Mouse (Mus musculus) naive thymus-derived CD4-positive, alpha-beta T cell, adult 2 months (primary cell): ENCODE data around the gene Ackr4.

Experiments
- DNase-seq: peaks from one replicate; pipeline ENCODE4 v3.0.0-alpha.2; 2011; ENCODE audit warnings: low read depth

Ackr4 gene

GRCm38 (mm10) chr9:104126833-104127232 is at the start of gene Ackr4:
Gene Ackr4 (minus strand): TSS chr9:104126933.
- DNase-seq, result no peak

GRCm38 (mm10) chr9:104172342-104172741 is 45.6 kb upstream of the Ackr4 start:
- no peak for DNase-seq

- no peak for DNase-seq
Measured at GRCm38 (mm10) chr9:104171651-104172050, 44.9 kb upstream of the Ackr4 start.

- no peak for DNase-seq
Measured at GRCm38 (mm10) chr9:104169986-104170385, 43.3 kb upstream of the Ackr4 start.

GRCm38 (mm10) chr9:104165926-104166325 is 39.2 kb upstream of the Ackr4 start:
- DNase-seq, result no peak

GRCm38 (mm10) chr9:104164194-104164593 is 37.5 kb upstream of the Ackr4 start:
- DNase-seq, result no peak

- DNase-seq, result no peak
Measured at GRCm38 (mm10) chr9:104161117-104161516, 34.4 kb upstream of the Ackr4 start.

GRCm38 (mm10) chr9:104157291-104157690 is 30.6 kb upstream of the Ackr4 start:
- DNase-seq, result no peak

- no peak for DNase-seq
Measured at GRCm38 (mm10) chr9:104156506-104156905, 29.8 kb upstream of the Ackr4 start.

- DNase-seq, result no peak
Measured at GRCm38 (mm10) chr9:104155100-104155715, 28.5 kb upstream of the Ackr4 start.

- DNase-seq, result no peak
Measured at GRCm38 (mm10) chr9:104152121-104152520, 25.4 kb upstream of the Ackr4 start.

GRCm38 (mm10) chr9:104148969-104149368 is 22.2 kb upstream of the Ackr4 start:
- DNase-seq, result no peak

GRCm38 (mm10) chr9:104146683-104147082 is 19.9 kb upstream of the Ackr4 start:
- no peak for DNase-seq

GRCm38 (mm10) chr9:104144314-104144996 is 17.7 kb upstream of the Ackr4 start:
- peak; percentile 5 for DNase-seq

- no peak for DNase-seq
Measured at GRCm38 (mm10) chr9:104142805-104143204, 16.1 kb upstream of the Ackr4 start.

GRCm38 (mm10) chr9:104140351-104140750 is 13.6 kb upstream of the Ackr4 start:
- DNase-seq, result no peak

- no peak for DNase-seq
Measured at GRCm38 (mm10) chr9:104130141-104130755, 3.5 kb upstream of the Ackr4 start.

- DNase-seq, result no peak
Measured at GRCm38 (mm10) chr9:104128110-104128509, 1.4 kb upstream of the Ackr4 start.

GRCm38 (mm10) chr9:104123622-104124021 is 3.1 kb downstream of the Ackr4 start:
- DNase-seq, result no peak

- no peak for DNase-seq
Measured at GRCm38 (mm10) chr9:104123101-104123500, 3.6 kb downstream of the Ackr4 start.

- no peak for DNase-seq
Measured at GRCm38 (mm10) chr9:104109151-104109550, 17.6 kb downstream of the Ackr4 start.

GRCm38 (mm10) chr9:104108571-104109143 is 18.1 kb downstream of the Ackr4 start:
- DNase-seq, result no peak

- DNase-seq, result no peak
Measured at GRCm38 (mm10) chr9:104107482-104107881, 19.3 kb downstream of the Ackr4 start.
